Mouse (Mus musculus): ENCODE results near the gene Shb. TPM values are rescaled to one million over a fixed set of nuclear protein-coding genes. Genes with fewer than 3 reads are reported as not detected.
"Not testable (repeated sequence)": the region's sequence is repeated elsewhere in the genome, so short reads cannot be mapped to it uniquely, and the experiment has no call there.

Shb gene
- polyA plus RNA-seq, 1 experiment: 11.4 TPM

DNA sequence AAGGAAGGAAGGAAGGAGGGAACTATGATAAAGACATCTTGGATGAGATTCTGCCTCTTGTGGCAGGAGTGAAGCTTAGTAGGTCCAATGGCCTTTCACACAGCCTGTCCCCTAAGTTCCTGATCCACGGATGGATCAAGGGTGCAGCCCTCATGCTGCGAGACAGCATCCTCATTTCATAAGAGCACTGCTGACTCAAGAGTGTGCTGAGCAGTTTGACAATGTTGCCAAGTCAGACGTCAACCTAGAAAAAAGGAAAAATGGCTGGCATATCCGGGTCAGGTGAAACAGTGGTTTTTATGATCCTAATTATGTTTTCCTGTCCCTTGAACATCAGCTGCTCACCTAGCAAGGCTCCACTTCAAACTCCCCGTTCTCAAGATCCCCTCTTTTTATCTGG, 138.6 kb downstream of the Shb start:
- Histone ChIP-seq H3K27ac (ENCODE audit: insufficient read depth, low read length) (no peak overlapping the region), H3K4me1 (ENCODE audit: control insufficient read depth, insufficient read depth, low read length) (no peaks in the 10 kb centered on the region), H3K4me3 (ENCODE audit: insufficient read depth, low read length) (no peak overlapping the region)
- no peak for TF ChIP-seq POLR2A (IDR thresholded peaks at IDR 0.05; ENCODE audit: low read depth, low read length)

DNA sequence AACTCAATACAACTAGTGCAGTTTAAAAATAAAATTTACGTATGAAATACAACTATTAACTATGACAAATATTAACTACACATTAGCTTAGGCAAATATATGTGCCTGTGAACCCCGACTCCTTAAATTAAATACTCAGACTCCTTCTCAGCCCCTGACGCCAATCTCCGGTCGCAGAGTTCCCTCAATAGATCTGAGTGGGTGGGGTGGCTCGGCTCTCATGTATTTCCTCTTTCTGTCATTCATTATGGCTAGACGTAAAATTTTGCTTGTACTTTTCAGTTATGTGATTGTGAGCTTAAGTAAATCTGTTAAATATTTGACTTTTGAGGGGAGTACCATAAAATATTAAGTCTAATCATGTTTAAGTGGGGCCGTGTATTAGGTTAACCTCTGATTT, 139.3 kb downstream of the Shb start:
- no peak overlapping the region for H3K4me3 ChIP-seq (ENCODE audit: insufficient read depth, low read length)
- no peaks in the 10 kb centered on the region for H3K4me1 ChIP-seq (ENCODE audit: control insufficient read depth, insufficient read depth, low read length)
- no peak overlapping the region for H3K27ac ChIP-seq (ENCODE audit: insufficient read depth, low read length)
- TF ChIP-seq CTCF (IDR thresholded peaks at IDR 0.05; ENCODE audit: borderline replicate concordance, insufficient read depth, low read length) (no peak), POLR2A (IDR thresholded peaks at IDR 0.05; ENCODE audit: low read depth, low read length) (no peak)

GRCm38 (mm10) chr4:45392572-45392971, 139.7 kb downstream of the Shb start:
- no peak for TF ChIP-seq POLR2A (IDR thresholded peaks at IDR 0.05; ENCODE audit: low read depth, low read length)
- TF ChIP-seq CTCF (IDR thresholded peaks at IDR 0.05; ENCODE audit: borderline replicate concordance, insufficient read depth, low read length): no peak
- Histone ChIP-seq H3K4me3 (ENCODE audit: insufficient read depth, low read length) (no peak overlapping the region), H3K27ac (ENCODE audit: insufficient read depth, low read length) (no peak overlapping the region), H3K4me1 (ENCODE audit: control insufficient read depth, insufficient read depth, low read length) (no peaks in the 10 kb centered on the region)

DNA sequence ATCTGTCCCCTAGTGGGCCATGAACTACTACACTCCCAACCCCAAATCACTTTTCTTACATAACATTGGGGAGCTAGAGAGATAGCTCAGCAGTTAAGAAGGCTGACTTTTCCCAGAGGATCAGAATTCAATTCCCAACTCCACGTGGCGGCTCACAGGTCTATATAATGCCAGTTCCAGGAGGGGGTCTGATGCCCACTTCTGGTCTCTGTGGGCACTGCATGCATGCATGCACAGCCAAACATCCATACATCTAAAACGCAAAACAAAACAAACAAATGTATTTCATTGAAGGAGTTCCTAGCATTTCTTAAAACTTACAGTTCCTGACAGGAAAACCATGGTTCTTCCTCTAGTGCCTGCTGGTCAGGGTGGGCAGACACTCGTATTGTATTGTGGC, 140.2 kb downstream of the Shb start:
- H3K4me3 ChIP-seq (ENCODE audit: insufficient read depth, low read length): no peak overlapping the region
- TF ChIP-seq POLR2A (IDR thresholded peaks at IDR 0.05; ENCODE audit: low read depth, low read length) (no peak), CTCF (IDR thresholded peaks at IDR 0.05; ENCODE audit: borderline replicate concordance, insufficient read depth, low read length) (no peak)
- H3K4me1 ChIP-seq (ENCODE audit: control insufficient read depth, insufficient read depth, low read length): no peaks in the 10 kb centered on the region
- H3K27ac ChIP-seq (ENCODE audit: insufficient read depth, low read length): no peak overlapping the region

DNA sequence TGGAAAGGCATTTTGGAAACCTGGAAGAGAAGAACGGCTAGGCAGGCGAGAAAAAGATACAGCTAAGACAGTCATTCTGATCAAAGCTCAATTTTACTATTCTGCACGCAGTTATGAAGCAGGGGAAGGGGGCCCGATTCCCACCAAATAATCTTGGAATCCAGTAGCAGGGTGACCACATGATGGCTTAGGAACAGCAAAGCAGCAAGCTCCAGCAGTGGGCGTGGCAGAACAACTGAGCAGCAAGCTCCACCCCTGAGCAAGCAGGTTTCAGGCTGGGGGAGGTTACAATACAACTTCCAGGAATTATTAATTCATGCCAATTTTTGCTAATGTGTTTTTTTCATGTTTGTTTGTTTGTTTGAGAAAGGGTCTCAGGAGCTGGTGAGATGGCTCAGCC, 145.0 kb downstream of the Shb start:
- not testable (repeated sequence) for H3K4me1 ChIP-seq (ENCODE audit: control insufficient read depth, insufficient read depth, low read length); H3K4me3 ChIP-seq (ENCODE audit: insufficient read depth, low read length); H3K27ac ChIP-seq (ENCODE audit: insufficient read depth, low read length)

- H3K4me3 ChIP-seq (ENCODE audit: insufficient read depth, low read length); H3K27ac ChIP-seq (ENCODE audit: insufficient read depth, low read length); H3K4me1 ChIP-seq (ENCODE audit: control insufficient read depth, insufficient read depth, low read length): not testable (repeated sequence)
These were observed 150.1 kb downstream of the Shb start for GRCm38 (mm10) chr4:45382133-45382532.

DNA sequence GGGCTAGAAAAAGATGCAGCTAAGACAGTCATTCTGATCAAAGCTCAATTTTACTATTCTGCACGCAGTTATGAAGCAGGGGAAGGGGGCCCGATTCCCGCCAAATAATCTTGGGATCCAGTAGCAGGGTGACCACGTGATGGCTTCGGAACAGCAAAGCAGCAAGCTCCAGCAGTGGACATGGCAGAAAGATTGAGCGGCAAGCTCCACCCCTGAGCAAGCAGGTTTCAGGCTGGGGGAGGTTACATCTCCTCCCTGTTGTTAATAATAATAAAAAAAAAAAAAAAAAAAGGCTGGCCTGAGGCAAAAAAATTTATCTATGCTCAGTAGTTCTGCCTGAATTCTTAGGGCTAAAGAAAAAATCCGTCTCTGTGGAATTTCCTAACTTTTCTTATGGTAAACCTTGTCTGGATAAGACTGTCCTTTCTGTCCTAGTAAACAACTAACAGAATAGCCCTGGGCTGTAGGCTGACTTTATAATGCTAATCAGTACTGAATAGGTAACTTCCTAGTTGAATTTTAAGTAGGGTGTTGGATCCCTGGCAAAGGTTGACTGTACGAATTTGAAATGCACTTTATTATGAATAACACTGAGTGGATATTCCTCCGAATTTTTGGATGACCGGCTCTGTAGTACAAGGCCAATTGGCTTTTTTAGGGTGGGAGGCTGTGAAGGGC, 151.2 kb downstream of the Shb start:
- H3K4me3 ChIP-seq (ENCODE audit: insufficient read depth, low read length); H3K4me1 ChIP-seq (ENCODE audit: control insufficient read depth, insufficient read depth, low read length); H3K27ac ChIP-seq (ENCODE audit: insufficient read depth, low read length): not testable (repeated sequence)

DNA sequence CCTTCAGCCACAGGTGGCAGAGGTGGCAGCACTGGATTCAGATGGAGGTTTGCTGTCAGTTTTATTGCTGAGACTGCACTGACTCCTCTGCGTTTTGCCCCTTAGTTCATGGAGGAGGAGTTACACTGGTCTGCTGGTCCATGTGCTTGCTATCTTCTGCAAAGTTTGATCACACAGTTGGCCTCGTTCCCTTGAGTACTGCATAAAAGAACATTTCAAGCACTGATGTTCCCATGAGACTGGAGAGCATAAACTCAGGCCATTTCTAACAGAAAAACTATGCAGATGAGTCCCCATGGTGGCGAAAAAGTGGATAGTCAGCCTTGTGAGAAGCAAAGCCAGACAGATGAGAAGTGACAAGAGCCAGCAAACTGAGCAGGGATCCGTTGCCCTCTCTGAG, 155.7 kb downstream of the Shb start:
- TF ChIP-seq CTCF (IDR thresholded peaks at IDR 0.05; ENCODE audit: borderline replicate concordance, insufficient read depth, low read length) (no peak), POLR2A (IDR thresholded peaks at IDR 0.05; ENCODE audit: low read depth, low read length) (no peak)
- H3K27ac ChIP-seq (ENCODE audit: insufficient read depth, low read length): no peak overlapping the region
- no peak overlapping the region for H3K4me3 ChIP-seq (ENCODE audit: insufficient read depth, low read length)
- H3K4me1 ChIP-seq (ENCODE audit: control insufficient read depth, insufficient read depth, low read length): no peaks in the 10 kb centered on the region

- no peak for TF ChIP-seq POLR2A (IDR thresholded peaks at IDR 0.05; ENCODE audit: low read depth, low read length)
- TF ChIP-seq CTCF (IDR thresholded peaks at IDR 0.05; ENCODE audit: borderline replicate concordance, insufficient read depth, low read length): no peak
- Histone ChIP-seq H3K4me1 (ENCODE audit: control insufficient read depth, insufficient read depth, low read length) (no peaks in the 10 kb centered on the region), H3K27ac (ENCODE audit: insufficient read depth, low read length) (no peak overlapping the region), H3K4me3 (ENCODE audit: insufficient read depth, low read length) (no peak overlapping the region)
These were observed 157.4 kb downstream of the Shb start for GRCm38 (mm10) chr4:45374879-45375278.

Other genes with a start within 250 kb of the Shb start
- gene Trmt10b, start 235.3 kb downstream of the Shb start, polyA plus RNA-seq (2011; ENCODE audit: insufficient read length, low read depth, missing spikeins): 11.2 and 12.6 TPM in 2 replicates
- gene Dcaf10, start 190.4 kb downstream of the Shb start, polyA plus RNA-seq (2011; ENCODE audit: insufficient read length, low read depth, missing spikeins): 24.4 and 26.3 TPM in 2 replicates
- gene Exosc3, start 189.7 kb downstream of the Shb start, polyA plus RNA-seq (2011; ENCODE audit: insufficient read length, low read depth, missing spikeins): 30.6 and 39.2 TPM in 2 replicates
- 65.9 and 83.6 TPM in 2 replicates for gene Slc25a51, start 123.7 kb downstream of the Shb start, polyA plus RNA-seq (2011; ENCODE audit: insufficient read length, low read depth, missing spikeins)

Data from embryonic fibroblast, embryonic 13.5 days (primary cell).